Mouse (Mus musculus): ENCODE data around the gene Ggta1. TPM values are rescaled to one million over a fixed set of nuclear protein-coding genes. Genes with fewer than 3 reads are reported as not detected.

The Ggta1 gene
- total and polyA plus RNA-seq, 2 experiments from 2014 or later: 3.2 to 11.8 TPM

DNA sequence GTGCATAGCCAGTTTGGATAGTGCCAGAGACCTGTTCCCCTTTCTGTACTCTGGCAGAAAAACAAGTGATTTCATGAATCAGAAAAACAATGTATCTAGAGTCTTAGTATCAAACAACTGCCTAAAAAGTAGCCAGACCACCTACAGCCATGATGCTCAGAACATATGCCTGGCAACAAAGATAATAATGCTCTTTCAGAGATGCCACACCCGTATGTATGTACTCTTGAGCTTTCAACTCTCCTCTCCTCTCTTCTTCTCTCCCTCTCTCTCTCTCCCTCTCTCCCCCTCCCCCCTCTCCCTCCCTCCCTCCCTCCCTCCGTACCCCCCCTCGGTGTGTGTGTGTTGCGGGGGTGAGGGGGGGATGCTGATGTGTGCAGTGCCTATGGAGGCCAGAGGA, 43.8 kb downstream of the Ggta1 start:
- ATAC-seq (no peak), DNase-seq (ENCODE audit: low spot score) (no peak)
- Histone ChIP-seq H3K4me2 (ENCODE audit: low read depth, low read length) (no peak overlapping the region), H3K9me3 (ENCODE audit: low read length) (no peaks in the 10 kb centered on the region), H3K9ac (replicated peaks; ENCODE audit: low read length) (no peak overlapping the region), H3K27me3 (ENCODE audit: insufficient read depth, low read length) (no peaks in the 10 kb centered on the region), H3K36me3 (ENCODE audit: insufficient read depth, low read length) (no peaks in the 10 kb centered on the region), H3K4me1 (ENCODE audit: insufficient read depth, low read length) (no peaks in the 10 kb centered on the region), H3K4me3 (ENCODE audit: low read length) (no peak overlapping the region), H3K27ac (no peak overlapping the region)
- TF ChIP-seq CTCF (IDR thresholded peaks at IDR 0.05; ENCODE audit: low read depth): no peak
- WGBS: 95% methylated on average over 4 of the region's 4 CpGs

DNA sequence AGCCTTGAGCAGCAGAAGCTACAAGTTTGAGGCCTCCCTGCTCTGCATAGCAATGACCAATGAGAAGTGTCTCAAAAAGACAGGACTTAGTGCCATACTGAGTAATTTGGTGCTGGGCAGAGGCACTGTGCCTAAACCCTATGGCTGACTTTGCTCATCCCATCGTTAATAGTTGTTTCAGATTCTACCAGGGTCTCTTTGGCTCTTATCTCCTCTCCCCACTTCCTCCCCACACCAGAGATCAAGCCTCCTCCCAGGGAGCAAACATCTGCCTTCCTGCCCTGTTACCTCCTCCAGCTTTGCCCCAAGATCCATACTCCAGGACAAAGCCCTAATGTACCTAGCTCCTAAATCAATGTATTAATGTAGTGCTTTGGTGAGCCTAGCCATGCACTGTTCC, 45.8 kb downstream of the Ggta1 start:
- DNase-seq (ENCODE audit: low spot score): no peak
- WGBS: 75% methylated on average over 1 of the region's 1 CpGs
- no peak for ATAC-seq
- H3K4me1 ChIP-seq (ENCODE audit: insufficient read depth, low read length): no peaks in the 10 kb centered on the region
- TF ChIP-seq CTCF (IDR thresholded peaks at IDR 0.05; ENCODE audit: low read depth): no peak
- H3K9ac ChIP-seq (replicated peaks; ENCODE audit: low read length): no peak overlapping the region
- no peak overlapping the region for H3K4me3 ChIP-seq (ENCODE audit: low read length)
- H3K27ac ChIP-seq: no peak overlapping the region
- no peaks in the 10 kb centered on the region for H3K36me3 ChIP-seq (ENCODE audit: insufficient read depth, low read length)
- no peaks in the 10 kb centered on the region for H3K9me3 ChIP-seq (ENCODE audit: low read length)
- no peaks in the 10 kb centered on the region for H3K27me3 ChIP-seq (ENCODE audit: insufficient read depth, low read length)
- H3K4me2 ChIP-seq (ENCODE audit: low read depth, low read length): no peak overlapping the region

DNA sequence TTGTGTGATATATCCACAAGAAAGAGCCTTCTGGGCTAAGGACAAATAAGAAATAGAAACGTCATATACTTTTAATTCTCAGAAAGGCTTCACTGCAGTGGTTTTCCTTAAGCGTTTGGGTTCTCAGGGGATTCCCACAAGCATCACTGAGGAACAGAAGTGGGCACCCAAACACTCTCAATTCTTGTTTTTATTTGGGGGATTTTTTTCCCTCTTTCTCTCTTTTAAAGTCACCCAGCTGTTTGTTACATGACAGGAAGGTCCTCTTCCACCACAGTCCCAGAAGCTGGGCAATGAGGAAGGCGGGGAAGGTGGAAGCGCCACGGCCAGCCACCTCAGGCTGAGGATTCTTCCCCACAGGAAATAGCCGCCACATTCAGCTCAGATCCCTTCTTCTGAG, 46.6 kb downstream of the Ggta1 start:
- Histone ChIP-seq H3K4me2 (ENCODE audit: low read depth, low read length) (no peak overlapping the region), H3K4me3 (ENCODE audit: low read length) (no peak overlapping the region), H3K27me3 (ENCODE audit: insufficient read depth, low read length) (no peaks in the 10 kb centered on the region), H3K27ac (no peak overlapping the region), H3K9me3 (ENCODE audit: low read length) (no peaks in the 10 kb centered on the region), H3K36me3 (ENCODE audit: insufficient read depth, low read length) (no peaks in the 10 kb centered on the region), H3K9ac (replicated peaks; ENCODE audit: low read length) (no peak overlapping the region), H3K4me1 (ENCODE audit: insufficient read depth, low read length) (no peaks in the 10 kb centered on the region)
- ATAC-seq: no peak
- WGBS: 85% methylated on average over 6 of the region's 6 CpGs
- no peak for TF ChIP-seq CTCF (IDR thresholded peaks at IDR 0.05; ENCODE audit: low read depth)
- no peak for DNase-seq (ENCODE audit: low spot score)

DNA sequence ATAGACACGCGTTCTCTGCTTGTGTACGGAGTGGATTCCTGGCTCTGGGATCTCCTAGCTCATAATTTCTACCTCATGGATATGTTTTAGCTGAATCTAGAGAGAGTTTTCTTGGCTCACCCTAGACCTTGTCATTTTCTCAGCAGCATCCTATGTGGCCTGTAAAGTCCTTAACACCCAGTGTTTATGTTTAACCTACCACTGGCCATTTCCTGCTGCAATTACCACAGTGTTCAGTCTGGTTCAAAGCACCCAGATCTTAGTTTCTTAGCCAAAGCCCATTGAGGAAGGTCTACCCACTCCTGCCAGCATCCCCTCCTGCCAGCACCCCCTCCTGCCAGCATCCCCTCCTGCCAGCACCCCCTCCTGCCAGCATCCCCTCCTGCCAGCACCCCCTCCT, 50.2 kb downstream of the Ggta1 start:
- H3K9me3 ChIP-seq (ENCODE audit: low read length): no peaks in the 10 kb centered on the region
- H3K4me3 ChIP-seq (ENCODE audit: low read length): no peak overlapping the region
- no peak for DNase-seq (ENCODE audit: low spot score)
- no peak overlapping the region for H3K4me2 ChIP-seq (ENCODE audit: low read depth, low read length)
- no peak for ATAC-seq
- no peak overlapping the region for H3K9ac ChIP-seq (replicated peaks; ENCODE audit: low read length)
- no peaks in the 10 kb centered on the region for H3K4me1 ChIP-seq (ENCODE audit: insufficient read depth, low read length)
- 92% methylated on average over 3 of the region's 3 CpGs for WGBS
- no peaks in the 10 kb centered on the region for H3K27me3 ChIP-seq (ENCODE audit: insufficient read depth, low read length)
- TF ChIP-seq CTCF (IDR thresholded peaks at IDR 0.05; ENCODE audit: low read depth): no peak
- H3K27ac ChIP-seq: no peak overlapping the region
- H3K36me3 ChIP-seq (ENCODE audit: insufficient read depth, low read length): no peaks in the 10 kb centered on the region

DNA sequence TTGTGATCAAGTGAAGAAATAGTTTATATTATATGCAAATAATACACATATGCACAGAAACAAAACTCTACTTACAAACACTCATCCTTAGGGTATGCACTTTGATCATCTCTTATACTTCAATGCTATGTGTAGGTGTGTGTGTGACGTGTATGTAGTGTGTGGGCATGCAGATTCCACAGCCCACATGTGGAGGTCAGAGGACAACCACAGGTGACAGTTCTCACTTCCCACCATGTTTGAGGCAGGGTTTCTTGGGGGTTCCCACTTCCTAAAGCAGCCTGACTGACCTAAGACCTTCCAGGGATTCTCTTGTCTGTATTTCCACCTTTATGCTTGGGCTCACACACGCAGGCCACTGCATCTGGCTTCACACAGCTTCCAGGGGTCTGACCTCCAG, 50.8 kb downstream of the Ggta1 start:
- no peak for TF ChIP-seq CTCF (IDR thresholded peaks at IDR 0.05; ENCODE audit: low read depth)

DNA sequence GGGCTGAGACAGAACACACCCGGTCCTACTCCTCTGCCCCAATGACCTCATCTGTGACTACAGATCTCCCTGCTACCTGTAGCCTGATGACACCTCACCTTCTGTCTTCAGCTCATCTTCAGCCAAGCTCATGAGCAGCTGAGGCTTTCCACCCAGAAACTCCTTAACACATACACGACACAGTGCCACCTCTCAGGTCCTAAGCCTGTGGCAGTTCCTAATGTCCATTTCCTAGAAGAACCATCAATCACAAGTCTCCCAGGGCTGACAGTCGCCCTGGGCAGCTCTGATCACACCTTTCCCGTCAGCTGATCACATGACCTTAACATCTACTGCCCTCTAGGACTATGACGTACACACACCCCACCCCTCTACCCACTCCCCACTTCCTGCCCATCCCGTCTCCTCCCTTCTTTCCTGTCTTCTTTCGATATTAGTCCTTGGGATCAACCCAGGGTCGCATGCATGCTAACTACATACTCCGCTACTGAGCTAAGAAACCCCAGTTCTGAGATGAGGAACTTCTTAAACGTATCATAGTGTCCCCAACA, 51.3 kb downstream of the Ggta1 start:
- ATAC-seq (no peak), DNase-seq (ENCODE audit: low spot score) (no peak)
- TF ChIP-seq CTCF (IDR thresholded peaks at IDR 0.05; ENCODE audit: low read depth): no peak
- Histone ChIP-seq H3K4me1 (ENCODE audit: insufficient read depth, low read length) (no peaks in the 10 kb centered on the region), H3K36me3 (ENCODE audit: insufficient read depth, low read length) (no peaks in the 10 kb centered on the region), H3K27ac (no peak overlapping the region), H3K4me2 (ENCODE audit: low read depth, low read length) (no peak overlapping the region), H3K9ac (replicated peaks; ENCODE audit: low read length) (no peak overlapping the region), H3K4me3 (ENCODE audit: low read length) (no peak overlapping the region), H3K27me3 (ENCODE audit: insufficient read depth, low read length) (no peaks in the 10 kb centered on the region), H3K9me3 (ENCODE audit: low read length) (no peaks in the 10 kb centered on the region)
- WGBS: 81% methylated on average over 10 of the region's 10 CpGs

More for the DNA sequence above, 50.8 kb downstream of the Ggta1 start:
- ATAC-seq: no peak
- no peak overlapping the region for H3K4me3 ChIP-seq (ENCODE audit: low read length)
- H3K27me3 ChIP-seq (ENCODE audit: insufficient read depth, low read length): no peaks in the 10 kb centered on the region
- 88% methylated on average over 2 of the region's 2 CpGs for WGBS
- no peaks in the 10 kb centered on the region for H3K4me1 ChIP-seq (ENCODE audit: insufficient read depth, low read length)
- H3K27ac ChIP-seq: no peak overlapping the region
- H3K9ac ChIP-seq (replicated peaks; ENCODE audit: low read length): no peak overlapping the region
- no peaks in the 10 kb centered on the region for H3K9me3 ChIP-seq (ENCODE audit: low read length)
- no peak for DNase-seq (ENCODE audit: low spot score)
- H3K4me2 ChIP-seq (ENCODE audit: low read depth, low read length): no peak overlapping the region
- H3K36me3 ChIP-seq (ENCODE audit: insufficient read depth, low read length): no peaks in the 10 kb centered on the region

DNA sequence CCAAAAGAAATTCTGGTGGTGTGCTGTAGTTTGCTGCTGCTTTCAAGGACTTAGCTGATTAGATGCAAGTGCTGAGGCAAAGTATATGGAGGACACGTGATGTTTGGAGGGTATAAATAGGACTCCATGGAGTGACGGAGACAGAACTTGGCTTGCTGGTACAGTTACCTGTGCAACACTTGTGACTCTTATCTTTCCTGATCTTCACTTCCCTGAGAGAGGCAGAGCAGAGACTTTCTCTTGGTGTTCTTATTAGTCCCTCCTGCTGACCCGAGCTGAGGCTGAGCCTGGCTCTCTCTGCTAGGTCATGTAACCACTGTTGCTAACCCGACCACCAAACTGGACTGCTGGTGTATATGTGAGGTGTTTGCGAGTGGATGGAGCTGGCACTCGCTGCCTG, 53.6 kb downstream of the Ggta1 start:
- DNase-seq (ENCODE audit: low spot score) (no peak), ATAC-seq (no peak)
- no peak overlapping the region for H3K27ac ChIP-seq
- no peak overlapping the region for H3K9ac ChIP-seq (replicated peaks; ENCODE audit: low read length)
- H3K4me1 ChIP-seq (ENCODE audit: insufficient read depth, low read length): no peaks in the 10 kb centered on the region
- WGBS: 89% methylated on average over 6 of the region's 6 CpGs
- no peaks in the 10 kb centered on the region for H3K27me3 ChIP-seq (ENCODE audit: insufficient read depth, low read length)
- no peak overlapping the region for H3K4me3 ChIP-seq (ENCODE audit: low read length)
- no peaks in the 10 kb centered on the region for H3K9me3 ChIP-seq (ENCODE audit: low read length)
- no peaks in the 10 kb centered on the region for H3K36me3 ChIP-seq (ENCODE audit: insufficient read depth, low read length)
- TF ChIP-seq CTCF (IDR thresholded peaks at IDR 0.05; ENCODE audit: low read depth): no peak
- H3K4me2 ChIP-seq (ENCODE audit: low read depth, low read length): no peak overlapping the region
